Mouse (Mus musculus) heart, adult 2 months (tissue): ENCODE results near the gene Vps26c. TPM values are rescaled to one million over a fixed set of nuclear protein-coding genes. Genes with fewer than 3 reads are reported as not detected.

Experiments used
- DNase-seq, 2 experiments: peaks; one replicate each; pipeline ENCODE4 v3.0.0; 2021
- H3K27ac ChIP-seq: fragments of 200-600 bp; 2 replicates; pipeline ENCODE4 v1.8.1; 2022
- H3K27me3 ChIP-seq: fragments of 200-500 bp; 2 replicates; pipeline ENCODE4 v1.6.1; 2012; ENCODE audit warnings: mild to moderate bottlenecking, low read length, inconsistent platforms, mixed read lengths; ENCODE audit not compliant: control insufficient read depth, insufficient read depth
- H3K36me3 ChIP-seq: fragments of 200-500 bp; 2 replicates; pipeline ENCODE4 v1.6.1; 2012; ENCODE audit warnings: low read length, inconsistent platforms; ENCODE audit not compliant: control insufficient read depth, insufficient read depth
- H3K4me1 ChIP-seq: fragments of 200-500 bp; 2 replicates; pipeline ENCODE4 v1.6.1; 2011; ENCODE audit warnings: low read length; ENCODE audit not compliant: control insufficient read depth, insufficient read depth
- H3K4me3 ChIP-seq: fragments of 200-600 bp; 2 replicates; pipeline ENCODE4 v1.8.1; 2022
- H3K79me2 ChIP-seq: fragments of 200-500 bp; replicated peaks from 2 replicates; pipeline ENCODE4 v1.6.1; 2012; ENCODE audit warnings: mild to moderate bottlenecking, inconsistent platforms, low read length, moderate library complexity, mixed read lengths; ENCODE audit not compliant: control insufficient read depth, insufficient read depth
- H3K9ac ChIP-seq: fragments of 200-500 bp; 2 replicates; pipeline ENCODE4 v1.6.1; 2012; ENCODE audit warnings: low read depth, mild to moderate bottlenecking, control low read depth, inconsistent platforms, low read length, mixed read lengths
- CTCF ChIP-seq: fragments of 200-600 bp; IDR thresholded peaks from 2 replicates; pipeline ENCODE4 v1.8.1; 2022; ENCODE audit warnings: antibody characterized with exemption, mild to moderate bottlenecking, moderate library complexity
- EP300 ChIP-seq: fragments of 200-500 bp; IDR thresholded peaks from 2 replicates; pipeline ENCODE4 v1.6.1; 2011; ENCODE audit warnings: low read depth, low read length, control low read depth; ENCODE audit not compliant: insufficient read depth
- POLR2A ChIP-seq: fragments of 200-500 bp; IDR thresholded peaks from 2 replicates; pipeline ENCODE4 v1.6.1; 2011; ENCODE audit warnings: mild to moderate bottlenecking, low read depth, low read length, control low read depth; ENCODE audit not compliant: insufficient read depth
- WGBS: fragments of 180-500 bp; shearing (Covaris S2); methylation state at CpG from one replicate; pipeline ENCODE4 v1.1.7; 2018; 5-methylcytosine and 5-hydroxymethylcytosine counted together
- intact Hi-C: fragments of 180-260 bp; cut with DNase I; formaldehyde crosslinking; loops from one replicate; pipeline ENCODE4 v1.15.1; 2025
- polyA plus RNA-seq: library from polyadenylated mRNA; depleted of rRNA; stranded (reverse); fragments of >200 nt; gene quantifications from 2 replicates; pipeline ENCODE4 v1.2.3, GENCODE M21; 2012
- total RNA-seq, 2 experiments: library from RNA; stranded (reverse); gene quantifications; 2 replicates each; pipeline ENCODE4 v1.2.3; 2021

Vps26c gene
- total and polyA plus RNA-seq, 3 experiments = 21.8 to 25.7 (median 22.1) TPM

GRCm38 (mm10) chr16:94519028-94519427 is 7.6 kb downstream of the Vps26c start:
- Histone ChIP-seq H3K27ac (peak overlapping the region; percentile 54), H3K36me3 (peaks cover 2% of the 10 kb centered on the region), H3K4me3 (no peak overlapping the region), H3K4me1 (peaks cover 24% of the 10 kb centered on the region), H3K27me3 (no peaks in the 10 kb centered on the region), H3K79me2 (peaks cover 7% of the 10 kb centered on the region), H3K9ac (peak overlapping the region; percentile 34)
- WGBS = 6% methylated on average over 6 of the region's 6 CpGs
- TF ChIP-seq CTCF (no peak), POLR2A (peak; percentile 30; the same call in 1 of the 2 replicates), EP300 (peak; percentile 57)
- DNase-seq = peak; percentile 69 to 80
- intact Hi-C loops = no loop called here

- Histone ChIP-seq H3K4me3 (no peak overlapping the region), H3K79me2 (peaks cover 7% of the 10 kb centered on the region), H3K27me3 (no peaks in the 10 kb centered on the region), H3K27ac (no peak overlapping the region), H3K4me1 (peaks cover 20% of the 10 kb centered on the region), H3K9ac (no peak overlapping the region), H3K36me3 (peaks cover 2% of the 10 kb centered on the region)
- no peak for DNase-seq
- WGBS = 94% methylated on average over 2 of the region's 2 CpGs
- no peak for TF ChIP-seq POLR2A
- TF ChIP-seq EP300 = no peak
- no peak for TF ChIP-seq CTCF
- intact Hi-C loops = no loop called here
Measured at GRCm38 (mm10) chr16:94517606-94518005, 9.0 kb downstream of the Vps26c start.

- no peak overlapping the region for H3K27ac ChIP-seq
- no peaks in the 10 kb centered on the region; the same call in 1 of the 2 replicates for H3K79me2 ChIP-seq
- intact Hi-C loops = no loop called here
- no peak overlapping the region for H3K9ac ChIP-seq
- H3K36me3 ChIP-seq = no peaks in the 10 kb centered on the region; the same call in 1 of the 2 replicates
- WGBS = 61% methylated on average over 2 of the region's 2 CpGs
- no peak overlapping the region for H3K4me3 ChIP-seq
- DNase-seq = no peak
- H3K4me1 ChIP-seq = no peaks in the 10 kb centered on the region
- H3K27me3 ChIP-seq = no peaks in the 10 kb centered on the region
- no peak for TF ChIP-seq EP300
- peak; percentile 40 for TF ChIP-seq CTCF
- no peak for TF ChIP-seq POLR2A
Measured at GRCm38 (mm10) chr16:94509983-94510382, 16.6 kb downstream of the Vps26c start.

- WGBS = 96% methylated on average over 8 of the region's 8 CpGs
- no peaks in the 10 kb centered on the region; the same call in 1 of the 2 replicates for H3K36me3 ChIP-seq
Measured at GRCm38 (mm10) chr16:94508769-94509168, 17.9 kb downstream of the Vps26c start.

GRCm38 (mm10) chr16:94507071-94507470 is 19.6 kb downstream of the Vps26c start:
- no peak overlapping the region for H3K27ac ChIP-seq
- intact Hi-C loops = no loop called here
- no peaks in the 10 kb centered on the region; the same call in 1 of the 2 replicates for H3K36me3 ChIP-seq
- 98% methylated on average over 2 of the region's 2 CpGs for WGBS
- TF ChIP-seq CTCF (no peak), POLR2A (no peak), EP300 (no peak)
- H3K9ac ChIP-seq = no peak overlapping the region
- DNase-seq = no peak
- no peaks in the 10 kb centered on the region for H3K27me3 ChIP-seq
- H3K4me1 ChIP-seq = no peaks in the 10 kb centered on the region
- no peaks in the 10 kb centered on the region; the same call in 1 of the 2 replicates for H3K79me2 ChIP-seq
- no peak overlapping the region for H3K4me3 ChIP-seq

More at GRCm38 (mm10) chr16:94508769-94509168, 17.9 kb downstream of the Vps26c start:
- Histone ChIP-seq H3K27ac (no peak overlapping the region), H3K27me3 (no peaks in the 10 kb centered on the region), H3K9ac (no peak overlapping the region), H3K79me2 (no peaks in the 10 kb centered on the region; the same call in 1 of the 2 replicates), H3K4me1 (no peaks in the 10 kb centered on the region), H3K4me3 (no peak overlapping the region)
- DNase-seq = no peak
- TF ChIP-seq EP300 (no peak), CTCF (no peak), POLR2A (no peak)
- intact Hi-C loops = no loop called here

GRCm38 (mm10) chr16:94504192-94504591 is 22.4 kb downstream of the Vps26c start:
- no peak for DNase-seq
- no peaks in the 10 kb centered on the region; the same call in 1 of the 2 replicates for H3K36me3 ChIP-seq
- TF ChIP-seq EP300 (no peak), CTCF (no peak), POLR2A (no peak)
- WGBS = 87% methylated on average over 5 of the region's 5 CpGs
- H3K79me2 ChIP-seq = no peaks in the 10 kb centered on the region
- intact Hi-C loops = no loop called here
- no peaks in the 10 kb centered on the region for H3K27me3 ChIP-seq
- H3K4me1 ChIP-seq = no peaks in the 10 kb centered on the region
- H3K4me3 ChIP-seq = no peak overlapping the region
- no peak overlapping the region for H3K27ac ChIP-seq
- no peak overlapping the region for H3K9ac ChIP-seq
